Mouse (Mus musculus): ENCODE results near the gene Tshz2.

Gene Tshz2

DNA sequence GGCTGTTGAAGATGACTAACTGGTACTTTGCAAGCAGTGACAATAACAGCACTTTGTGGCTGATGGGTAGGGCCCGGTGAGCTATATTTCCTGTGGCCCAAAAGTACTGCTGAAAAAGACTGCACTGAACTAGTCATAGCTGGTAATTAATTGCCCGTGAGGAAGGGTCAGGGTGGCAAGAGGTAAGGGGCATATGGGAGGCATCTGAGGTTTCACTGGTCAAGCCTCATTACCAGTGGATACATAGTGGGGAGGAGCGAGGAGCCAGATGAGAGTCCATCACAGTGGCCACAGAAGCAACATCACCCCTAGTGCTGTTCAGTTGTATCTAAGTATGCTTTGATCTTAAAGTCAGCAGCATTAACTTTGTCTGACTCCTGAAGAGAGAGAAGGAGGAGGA, 2.7 kb upstream of the Tshz2 start:
- DNase-seq (ENCODE audit: low read depth, low spot score): no peak

- DNase-seq (ENCODE audit: low read depth, low spot score): peak; percentile 25
Measured at GRCm38 (mm10) chr2:169633491-169634289, 877 bp downstream of the Tshz2 start.

DNA sequence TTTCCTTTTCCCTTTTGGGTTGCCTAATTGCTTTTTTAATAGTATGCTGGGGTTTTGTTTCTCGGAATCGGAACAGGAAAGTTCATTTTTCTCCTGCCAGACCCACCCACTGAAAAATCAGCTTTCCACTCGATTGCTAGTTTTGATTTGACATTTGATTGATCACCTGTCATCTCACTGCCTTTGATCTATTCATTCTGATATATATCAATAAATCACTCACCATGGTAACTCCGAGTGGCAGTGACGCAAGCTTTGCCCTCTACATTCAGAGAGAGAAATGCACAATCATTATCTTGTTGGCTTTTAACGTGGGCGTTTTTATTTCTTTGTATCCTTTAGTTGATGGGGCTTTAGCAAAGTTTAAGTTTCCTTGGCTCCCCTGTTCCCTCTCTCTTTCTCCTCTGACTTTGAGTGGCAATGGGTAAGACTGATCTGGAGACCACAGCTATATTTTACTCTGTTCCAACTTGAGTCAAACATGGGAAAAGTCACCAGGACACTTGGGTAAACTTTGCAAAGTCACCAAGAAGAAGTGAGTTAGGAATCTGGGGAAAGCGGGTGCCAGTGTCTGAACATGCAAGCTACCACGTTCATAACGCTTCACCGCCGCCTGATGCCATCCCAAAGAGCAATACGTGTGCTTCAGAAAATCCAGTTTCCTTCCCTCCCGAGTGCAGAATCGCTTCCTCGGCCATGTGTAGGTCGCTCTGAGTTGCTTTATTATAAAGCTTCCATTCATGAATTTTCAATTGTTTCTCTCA, 2.0 kb downstream of the Tshz2 start:
- DNase-seq (ENCODE audit: low read depth, low spot score): no peak

DNA sequence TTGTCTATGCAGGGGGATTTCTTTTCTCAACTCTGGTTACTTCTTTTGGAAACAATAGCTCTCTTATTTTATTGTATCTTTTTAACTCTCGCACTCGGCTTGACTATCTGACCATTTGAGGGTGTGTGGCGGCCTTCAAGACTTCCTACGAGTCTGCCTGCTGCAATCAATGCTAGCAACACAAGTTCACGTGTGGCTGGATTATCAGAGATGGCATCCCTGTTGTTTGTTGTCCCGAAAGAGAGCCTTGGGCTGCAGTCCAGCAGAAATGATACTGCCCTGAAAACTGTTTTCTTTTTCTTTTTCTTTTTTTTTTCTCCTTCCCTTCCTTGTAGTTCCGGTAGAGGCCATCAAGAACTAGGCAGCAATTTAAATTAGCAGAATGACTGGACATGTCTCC, 2.6 kb downstream of the Tshz2 start:
- DNase-seq (ENCODE audit: low read depth, low spot score): no peak

DNA sequence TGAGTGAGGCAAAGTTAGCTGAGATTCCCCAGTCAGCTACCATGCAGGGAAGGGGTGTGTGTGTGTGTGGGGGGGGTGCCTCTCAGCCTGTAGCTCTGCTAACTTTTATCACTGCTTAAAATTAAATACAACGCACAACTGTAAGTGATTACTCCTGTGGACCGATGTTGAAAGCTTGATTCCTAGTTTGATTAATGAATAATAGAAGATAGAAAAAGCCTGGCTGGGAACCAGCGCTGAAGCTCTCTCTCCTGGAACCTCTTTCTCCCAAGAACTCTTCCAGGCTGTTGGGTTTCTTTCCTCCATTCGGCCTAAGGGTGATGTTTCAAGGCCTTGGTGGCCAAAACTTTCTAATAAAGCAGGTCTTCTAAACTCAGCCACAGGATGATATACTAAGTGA, 3.6 kb downstream of the Tshz2 start:
- DNase-seq (ENCODE audit: low read depth, low spot score): no peak

DNA sequence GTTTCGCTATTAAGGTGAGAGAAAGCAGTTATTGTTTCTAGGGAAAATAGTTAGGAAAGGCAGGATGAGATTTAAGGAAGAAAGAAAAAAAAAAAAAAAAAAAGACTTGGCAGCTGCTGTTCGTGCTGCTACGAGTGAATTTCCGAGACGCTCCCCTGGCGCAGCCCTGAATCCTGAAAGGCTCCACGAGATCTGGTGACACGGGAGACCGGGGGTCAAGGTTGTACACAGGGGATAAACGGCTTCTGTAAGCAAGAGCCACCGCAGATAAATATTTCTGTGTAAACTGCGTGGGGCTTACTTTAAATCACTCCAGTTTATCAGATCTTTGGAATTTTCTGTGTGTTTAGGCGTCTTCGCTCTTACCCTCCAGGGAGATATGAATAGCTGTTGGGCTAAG, 8.7 kb downstream of the Tshz2 start:
- DNase-seq (ENCODE audit: low read depth, low spot score): no peak

GRCm38 (mm10) chr2:169642420-169642819, 9.6 kb downstream of the Tshz2 start:
- peak; percentile 49 for DNase-seq (ENCODE audit: low read depth, low spot score)

GRCm38 (mm10) chr2:169647091-169647490, 14.3 kb downstream of the Tshz2 start:
- DNase-seq (ENCODE audit: low read depth, low spot score): no peak

DNA sequence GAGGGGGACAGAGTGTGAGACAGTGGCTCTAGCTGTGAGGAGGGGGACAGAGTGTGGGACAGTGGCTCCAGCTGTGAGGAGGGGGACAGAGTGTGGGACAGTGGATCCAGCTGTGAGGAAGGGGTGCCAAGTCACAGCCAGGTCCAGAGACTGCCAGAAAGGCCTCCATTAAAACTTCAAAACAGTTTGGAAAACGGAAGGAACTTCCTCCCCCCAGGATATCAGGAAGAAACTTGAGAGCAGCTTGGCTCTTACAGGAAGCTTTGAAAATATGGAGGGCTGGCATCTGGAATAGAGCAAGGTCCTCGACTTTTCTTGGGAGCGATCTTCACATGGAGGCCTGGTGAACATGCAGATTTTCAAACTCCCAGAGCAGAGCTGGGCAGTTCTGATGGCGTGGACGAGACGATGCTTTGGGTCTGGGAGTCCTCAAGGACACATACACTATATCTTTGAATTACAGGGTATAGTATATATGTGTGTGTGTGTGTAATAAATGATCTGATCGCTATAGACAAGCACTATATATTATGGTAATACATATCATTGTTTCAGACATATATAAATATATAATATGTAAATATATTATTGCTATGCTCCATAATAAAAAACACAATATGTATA, 16.6 kb downstream of the Tshz2 start:
- DNase-seq (ENCODE audit: low read depth, low spot score): no peak

DNA sequence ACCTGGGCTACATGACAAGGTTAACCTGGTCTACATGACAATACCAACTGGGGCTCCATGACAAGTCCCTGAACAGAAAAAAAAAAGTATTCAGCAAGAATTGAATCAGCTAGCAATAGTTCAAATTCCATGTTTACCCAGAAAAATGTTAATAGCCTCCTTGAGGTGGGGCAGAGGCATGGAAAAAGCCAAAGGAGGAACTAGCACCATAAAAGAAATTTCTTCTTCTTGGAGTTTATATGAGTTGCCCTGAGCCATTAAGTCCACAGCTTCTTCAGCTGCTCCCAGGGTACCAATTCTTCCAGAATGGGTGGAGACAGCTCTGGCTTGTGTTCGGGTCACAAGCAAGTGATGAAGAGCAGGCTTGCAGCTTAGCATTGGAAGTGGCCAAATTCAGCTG, 20.5 kb downstream of the Tshz2 start:
- DNase-seq (ENCODE audit: low read depth, low spot score): no peak

GRCm38 (mm10) chr2:169663792-169664191, 31.0 kb downstream of the Tshz2 start:
- no peak for DNase-seq (ENCODE audit: low read depth, low spot score)

- DNase-seq (ENCODE audit: low read depth, low spot score): no peak
Measured at GRCm38 (mm10) chr2:169671264-169671663, 38.5 kb downstream of the Tshz2 start.

DNA sequence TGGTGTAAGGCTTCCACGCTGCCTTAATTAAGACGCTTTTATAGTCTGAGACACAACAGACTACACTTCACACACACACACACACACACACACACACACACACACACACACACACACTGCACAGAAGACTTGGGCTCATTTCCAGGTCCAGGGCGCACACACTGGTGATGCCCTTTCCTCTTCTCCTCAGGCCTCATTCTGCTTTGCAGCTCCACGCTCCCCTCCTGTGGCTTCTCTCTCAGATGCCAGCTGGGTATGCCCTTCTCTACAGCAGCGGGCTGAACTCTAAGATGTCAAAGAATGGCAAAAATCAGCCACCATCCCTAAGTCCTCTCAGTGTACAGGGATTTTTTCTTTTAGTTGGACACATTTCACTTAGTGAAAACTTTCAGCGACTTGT, 41.0 kb downstream of the Tshz2 start:
- no peak for DNase-seq (ENCODE audit: low read depth, low spot score)

- DNase-seq (ENCODE audit: low read depth, low spot score): no peak
Measured at GRCm38 (mm10) chr2:169674209-169674608, 41.4 kb downstream of the Tshz2 start.

DNA sequence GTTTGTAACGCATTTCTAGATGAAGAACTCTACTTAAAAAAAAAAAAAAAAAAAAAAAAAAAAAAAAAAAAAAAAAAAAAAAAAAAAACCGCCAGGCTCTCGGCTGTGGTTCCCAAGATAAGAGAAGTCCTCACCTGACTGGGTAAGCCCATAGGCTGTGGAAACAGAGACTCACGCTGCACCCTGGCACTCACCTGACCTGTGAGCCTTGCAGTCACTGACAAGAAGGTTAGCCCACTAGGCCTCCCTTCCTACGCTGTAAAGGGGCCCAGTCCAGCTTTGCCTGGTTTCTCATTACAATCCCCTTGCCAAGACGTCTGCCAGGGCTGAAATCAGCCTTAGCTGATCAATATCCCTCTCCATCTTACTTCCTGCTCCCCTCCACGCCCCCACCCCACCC, 46.5 kb downstream of the Tshz2 start:
- DNase-seq (ENCODE audit: low read depth, low spot score): no peak

DNA sequence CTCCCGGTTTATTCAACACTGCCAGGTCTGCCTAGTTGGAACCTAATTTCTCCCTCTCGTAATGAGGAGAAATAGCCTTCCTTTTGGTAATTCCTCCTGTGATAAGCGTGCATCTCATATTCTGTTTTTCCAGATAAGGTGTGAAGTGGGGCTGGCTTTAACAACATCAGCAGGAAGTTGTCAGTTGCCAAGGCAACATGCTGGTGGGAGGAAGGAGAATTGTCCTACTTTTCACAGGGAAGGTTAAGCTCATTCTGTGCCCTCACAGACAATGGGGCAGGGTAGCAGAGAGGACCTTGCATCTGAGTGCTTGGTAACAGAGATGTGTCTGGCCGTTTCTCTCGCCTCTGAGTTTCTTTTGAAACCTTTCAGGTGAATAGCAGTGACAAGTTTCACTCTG, 47.1 kb downstream of the Tshz2 start:
- peak; percentile 63 for DNase-seq (ENCODE audit: low read depth, low spot score)

DNA sequence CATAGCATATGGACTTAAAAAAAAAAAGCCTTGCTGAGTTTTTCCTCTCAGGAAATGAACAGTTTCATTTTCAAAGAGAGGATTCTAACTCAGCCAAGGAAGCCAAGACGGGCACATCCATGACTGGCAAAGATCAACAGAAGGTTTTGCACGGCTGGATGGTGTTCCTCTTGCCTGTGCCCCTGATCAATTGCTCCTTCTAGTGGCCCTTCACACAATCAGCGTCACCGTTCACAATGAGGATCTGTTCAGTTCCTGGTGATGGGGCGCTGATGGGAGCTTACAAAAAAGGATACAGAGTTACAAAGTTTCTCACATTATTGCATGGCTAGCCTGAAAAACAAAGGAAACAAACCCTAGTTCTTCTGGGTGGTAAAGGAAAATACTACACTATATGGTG, 52.4 kb downstream of the Tshz2 start:
- DNase-seq (ENCODE audit: low read depth, low spot score): no peak

GRCm38 (mm10) chr2:169685747-169686146, 52.9 kb downstream of the Tshz2 start:
- no peak for DNase-seq (ENCODE audit: low read depth, low spot score)

DNA sequence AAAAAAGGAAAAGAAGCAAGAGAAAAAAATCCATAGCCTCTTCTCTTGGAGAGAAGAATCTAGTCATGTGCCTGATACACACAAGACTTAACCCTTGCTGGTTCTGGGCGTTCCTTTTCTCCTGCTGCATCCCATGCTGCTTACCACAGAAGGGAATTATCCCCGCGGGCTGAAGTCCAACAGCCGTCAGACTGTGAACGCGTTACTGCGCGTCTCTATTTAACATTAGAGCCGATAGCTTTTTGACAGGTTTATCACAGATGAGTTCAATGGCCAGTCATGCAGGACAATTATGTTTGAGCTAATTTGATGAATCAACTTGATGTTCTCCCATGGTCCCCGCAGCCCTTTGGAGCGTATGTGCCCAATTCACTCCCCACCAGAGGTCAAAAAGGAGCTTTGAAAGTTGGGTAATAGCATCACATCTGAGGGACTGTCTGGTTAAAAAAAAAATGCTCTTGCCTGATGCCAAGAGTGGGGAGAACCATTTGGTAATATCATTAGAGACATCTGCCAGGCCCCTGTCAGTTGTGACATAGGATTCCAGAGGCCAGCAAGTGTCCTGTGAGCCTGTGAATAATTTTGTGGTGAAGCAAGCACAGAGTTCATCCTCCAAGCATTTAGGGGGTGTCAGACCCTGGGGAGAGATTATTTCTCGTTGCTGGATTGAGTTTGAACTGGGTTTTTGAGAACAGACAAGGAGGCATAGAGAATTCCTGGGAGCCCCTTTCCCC, 54.1 kb downstream of the Tshz2 start:
- no peak for DNase-seq (ENCODE audit: low read depth, low spot score)

DNA sequence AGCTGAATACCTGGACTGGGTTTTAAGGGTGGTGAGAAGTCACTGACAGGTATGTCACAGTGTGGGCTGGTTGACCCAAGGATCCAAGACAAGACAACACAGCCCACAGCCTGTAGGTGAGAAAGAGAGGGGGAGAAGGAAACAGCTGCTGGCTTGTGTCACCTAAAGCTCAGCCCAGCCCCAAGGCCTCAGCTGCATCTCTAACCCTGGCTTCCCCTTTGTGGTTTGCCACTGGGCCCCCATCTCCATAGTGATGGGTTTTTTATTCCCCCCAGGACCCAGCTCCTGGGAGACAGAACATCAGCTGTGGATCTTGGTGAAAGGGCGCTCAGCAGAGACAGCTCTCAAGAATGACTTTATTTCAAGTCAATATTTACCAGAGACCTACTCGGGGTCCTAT, 57.2 kb downstream of the Tshz2 start:
- DNase-seq (ENCODE audit: low read depth, low spot score): no peak

- DNase-seq (ENCODE audit: low read depth, low spot score): no peak
Measured at GRCm38 (mm10) chr2:169694494-169694893, 61.7 kb downstream of the Tshz2 start.

DNA sequence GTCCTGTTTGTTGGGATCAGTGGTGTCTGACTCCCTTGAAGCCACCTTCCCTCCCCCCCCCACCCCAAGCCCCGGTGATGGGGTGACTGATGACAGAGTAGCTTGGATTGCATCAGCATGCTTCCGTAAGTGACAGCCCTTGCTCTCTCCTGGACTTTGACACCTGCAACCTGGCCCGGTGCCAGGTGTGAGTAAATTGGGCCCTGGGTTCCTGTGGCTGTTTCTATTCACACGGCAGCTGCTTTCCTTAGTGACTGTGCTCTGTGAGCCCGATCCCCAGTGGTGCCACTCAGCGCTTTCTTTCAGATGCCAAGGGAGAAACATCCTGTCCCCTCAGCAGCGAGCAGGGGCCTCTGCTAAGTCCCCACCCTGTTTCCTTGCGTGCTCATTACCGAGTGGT, 62.2 kb downstream of the Tshz2 start:
- no peak for DNase-seq (ENCODE audit: low read depth, low spot score)
